Mouse (Mus musculus) CH12.LX (cell line): Measurements from ENCODE around the gene Plbd2. TPM values are rescaled to one million over a fixed set of nuclear protein-coding genes. Genes with fewer than 3 reads are reported as not detected.

Source experiments
- DNase-seq: peaks from one replicate; pipeline ENCODE4 v3.0.0-alpha.2; 2013; ENCODE audit errors: extremely low read depth
- H3K27ac ChIP-seq: 2 replicates; pipeline ENCODE4 v1.5.1; 2012; ENCODE audit warnings: low read depth, mild to moderate bottlenecking, control low read depth, moderate library complexity; ENCODE audit not compliant: insufficient read depth
- H3K27me3 ChIP-seq: replicated peaks from 2 replicates; pipeline ENCODE3; 2012; ENCODE audit warnings: inconsistent platforms
- H3K36me3 ChIP-seq, 2 experiments: replicated peaks in 1 of 2; 2 replicates each; pipeline versions ENCODE3 to v1.6.1; 2012; ENCODE audit warnings: inconsistent platforms in 1 of 2, low read length in 1 of 2, mild to moderate bottlenecking in 1 of 2, mixed read lengths in 1 of 2, moderate library complexity in 1 of 2; ENCODE audit not compliant: control insufficient read depth in 1 of 2, insufficient read depth in 1 of 2
- H3K4me1 ChIP-seq, 2 experiments: 2 replicates each; pipeline ENCODE4 v1.6.1; 2012; ENCODE audit warnings: inconsistent platforms in 1 of 2, moderate library complexity in 1 of 2; ENCODE audit not compliant: insufficient read depth in 2 of 2, control insufficient read depth in 1 of 2
- H3K4me2 ChIP-seq: 2 replicates; pipeline ENCODE4 v1.6.1; 2012; ENCODE audit warnings: low read depth, mild to moderate bottlenecking, control low read depth; ENCODE audit not compliant: poor library complexity, insufficient read depth, severe bottlenecking
- H3K4me3 ChIP-seq, 3 experiments: fragments of 150-350 bp in 1 of 3; sonication (generic) in 1 of 3; replicated peaks in 1 of 3; 2 replicates each; pipeline versions ENCODE3 to v1.5.1; 2011 to 2012; ENCODE audit warnings: low read depth in 2 of 3, low read length in 2 of 3, mild to moderate bottlenecking in 2 of 3, moderate library complexity in 2 of 3, control low read depth in 1 of 3, improper control_type of control experiment in 1 of 3, inconsistent platforms in 1 of 3, mixed read lengths in 1 of 3; ENCODE audit not compliant: poor library complexity in 1 of 3
- H3K79me2 ChIP-seq: replicated peaks from 2 replicates; pipeline ENCODE4 v1.6.1; 2012; ENCODE audit warnings: mild to moderate bottlenecking, moderate library complexity; ENCODE audit not compliant: control insufficient read depth, poor library complexity, insufficient read depth, severe bottlenecking; ENCODE audit errors: extremely low read depth
- H3K9ac ChIP-seq: 2 replicates; pipeline ENCODE4 v1.6.1; 2012; ENCODE audit warnings: low read depth, mild to moderate bottlenecking, control low read depth, moderate library complexity; ENCODE audit not compliant: insufficient read depth
- H3K9me3 ChIP-seq: replicated peaks from 2 replicates; pipeline ENCODE3; 2012; ENCODE audit warnings: low read length, inconsistent platforms, mixed read lengths
- BHLHE40 ChIP-seq: IDR thresholded peaks from 2 replicates; pipeline ENCODE4 v1.6.1; 2011; ENCODE audit warnings: mild to moderate bottlenecking, low read depth, low read length, improper control_type of control experiment
- CHD1 ChIP-seq: IDR thresholded peaks from 2 replicates; pipeline ENCODE4 v1.6.1; 2012; ENCODE audit warnings: low read depth, low read length, improper control_type of control experiment, inconsistent platforms
- E2F4 ChIP-seq: IDR thresholded peaks from 2 replicates; pipeline ENCODE4 v1.6.1; 2011; ENCODE audit warnings: low read depth, low read length, improper control_type of control experiment; ENCODE audit not compliant: insufficient replicate concordance
- ELF1 ChIP-seq: IDR thresholded peaks from 2 replicates; pipeline ENCODE4 v1.6.1; 2014; ENCODE audit warnings: low read depth, mild to moderate bottlenecking, inconsistent platforms, low read length, improper control_type of control experiment
- HCFC1 ChIP-seq: IDR thresholded peaks from 2 replicates; pipeline ENCODE4 v1.6.1; 2012; ENCODE audit warnings: low read depth, mild to moderate bottlenecking, inconsistent platforms, low read length, improper control_type of control experiment
- JUND ChIP-seq: conservative IDR thresholded peaks from 2 replicates; pipeline ENCODE4 v1.6.1; 2011; ENCODE audit warnings: low read depth, low read length, improper control_type of control experiment
- MAFK ChIP-seq: IDR thresholded peaks from 2 replicates; pipeline ENCODE4 v1.6.1; 2011; ENCODE audit warnings: low read length, improper control_type of control experiment; ENCODE audit not compliant: insufficient replicate concordance
- MAX ChIP-seq: IDR thresholded peaks from 2 replicates; pipeline ENCODE4 v1.6.1; 2011; ENCODE audit warnings: low read length, improper control_type of control experiment
- MAZ ChIP-seq: IDR thresholded peaks from 2 replicates; pipeline ENCODE4 v1.6.1; 2012; ENCODE audit warnings: low read depth, mild to moderate bottlenecking, inconsistent platforms, low read length, improper control_type of control experiment, moderate library complexity
- MYC ChIP-seq: IDR thresholded peaks from 2 replicates; pipeline ENCODE4 v1.6.1; 2011; ENCODE audit warnings: low read depth, mild to moderate bottlenecking, improper control_type of control experiment, low read length
- NELFE ChIP-seq: IDR thresholded peaks from 2 replicates; pipeline ENCODE4 v1.6.1; 2011; ENCODE audit warnings: low read depth, low read length, improper control_type of control experiment
- PAX5 ChIP-seq: IDR thresholded peaks from 2 replicates; pipeline ENCODE4 v1.6.1; 2012; ENCODE audit warnings: low read length, inconsistent platforms, mixed read lengths
- POLR2A ChIP-seq: IDR thresholded peaks from 2 replicates; pipeline ENCODE4 v1.6.1; 2011; ENCODE audit warnings: low read depth, mild to moderate bottlenecking, improper control_type of control experiment, low read length
- RAD21 ChIP-seq: IDR thresholded peaks from 2 replicates; pipeline ENCODE4 v1.6.1; 2011; ENCODE audit warnings: low read depth, mild to moderate bottlenecking, low read length, improper control_type of control experiment, moderate library complexity
- SIN3A ChIP-seq: IDR thresholded peaks from 2 replicates; pipeline ENCODE4 v1.6.1; 2012; ENCODE audit warnings: low read length, improper control_type of control experiment, inconsistent platforms
- SMC3 ChIP-seq: IDR thresholded peaks from 2 replicates; pipeline ENCODE4 v1.6.1; 2011; ENCODE audit warnings: low read depth, low read length, improper control_type of control experiment
- TBP ChIP-seq: conservative IDR thresholded peaks from 2 replicates; pipeline ENCODE4 v1.6.1; 2011; ENCODE audit warnings: low read depth, low read length, improper control_type of control experiment
- TCF12 ChIP-seq: IDR thresholded peaks from 2 replicates; pipeline ENCODE4 v1.6.1; 2014; ENCODE audit warnings: low read depth, mild to moderate bottlenecking, inconsistent platforms, low read length, improper control_type of control experiment
- ZC3H11A ChIP-seq: IDR thresholded peaks from 2 replicates; pipeline ENCODE4 v1.6.1; 2012; ENCODE audit warnings: low read depth, mild to moderate bottlenecking, inconsistent platforms, low read length, improper control_type of control experiment
- ZNF384 ChIP-seq: IDR thresholded peaks from 2 replicates; pipeline ENCODE4 v1.6.1; 2012; ENCODE audit warnings: low read depth, low read length, improper control_type of control experiment, inconsistent platforms
- dilution Hi-C: fragments of 300-500 bp; cut with MboI; formaldehyde crosslinking; loops from 2 replicates; pipeline ENCODE4 v1.14.3; 2020; ENCODE audit warnings: low sequenced_read_pairs; ENCODE audit not compliant: extremely low pct_unique_long_range_greater_than_20kb, extremely low pct_ligation_motif_present
- in situ Hi-C: fragments of 300-500 bp; cut with MboI; formaldehyde crosslinking; loops from 3 replicates; pipeline ENCODE4 v1.14.3; 2019; ENCODE audit warnings: low sequenced_read_pairs, low pct_ligation_motif_present, low pct_unique_long_range_greater_than_20kb, mixed read lengths
- polyA plus RNA-seq: library from polyadenylated mRNA; unstranded; fragments of >175 nt; gene quantifications from 2 replicates; pipeline ENCODE4 v1.2.1, GENCODE M21; 2012; ENCODE audit warnings: low read depth; ENCODE audit not compliant: insufficient read length
- total RNA-seq, 2 experiments: library from RNA; depleted of rRNA; stranded (reverse); fragments of 300-350 nt in 1 of 2; fragments of >200 nt in 1 of 2; gene quantifications; 2 replicates each; pipeline ENCODE4 v1.2.3; 2012 to 2014

The Plbd2 gene
- total and polyA plus RNA-seq, 3 experiments, result 9.0 to 28.8 (median 21.3) TPM

GRCm38 (mm10) chr5:120476296-120476695 lies 27.1 kb downstream of the Plbd2 start, which contains the start of gene Sds:
TSS of gene Sds (plus strand) at chr5:120476526.
- TF ChIP-seq BHLHE40 (no peak), TCF12 (no peak), JUND (no peak), MYC (no peak), SMC3 (no peak), TBP (no peak)
- peaks cover 0 to 14% of the 10 kb centered on the region in 2 experiments; a peak in 3 of 4 replicates for H3K4me1 ChIP-seq
- dilution Hi-C loops (no loop called here), in situ Hi-C loops (no loop called here)
- H3K27me3 ChIP-seq, result peaks cover 52% of the 10 kb centered on the region
- DNase-seq, result no peak
- no peaks in the 10 kb centered on the region for H3K36me3 ChIP-seq
- H3K4me2 ChIP-seq, result no peak within 1 kb of the TSS
- no peaks in the 10 kb centered on the region for H3K79me2 ChIP-seq
- no peak within 1 kb of the TSS for H3K27ac ChIP-seq
- H3K4me3 ChIP-seq, result no peak within 1 kb of the TSS
- H3K9ac ChIP-seq, result no peak within 1 kb of the TSS
- no peaks in the 10 kb centered on the region for H3K9me3 ChIP-seq

DNA sequence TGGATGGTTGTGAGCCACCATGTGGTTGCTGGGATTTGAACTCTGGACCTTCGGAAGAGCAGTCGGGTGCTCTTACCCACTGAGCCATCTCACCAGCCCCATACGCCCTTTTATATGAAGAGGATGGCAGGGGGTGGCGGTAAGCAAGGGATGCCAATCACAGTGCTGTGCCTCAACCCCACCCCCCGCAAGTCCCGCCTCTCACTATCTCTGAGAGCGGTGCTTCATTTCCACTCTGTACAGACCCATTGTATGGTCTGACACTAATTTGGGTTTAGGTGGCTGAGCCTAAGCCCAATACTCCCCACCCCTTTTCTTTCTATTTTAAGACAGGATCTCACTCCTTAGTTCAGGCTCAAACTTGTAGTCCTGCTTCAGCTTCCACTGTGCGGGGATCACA lies 27.6 kb downstream of the Plbd2 start:
- in situ Hi-C loops, result no loop called here
- Histone ChIP-seq H3K27ac (no peak overlapping the region), H3K79me2 (no peaks in the 10 kb centered on the region), H3K27me3 (peaks cover 55% of the 10 kb centered on the region), H3K4me3 (no peak overlapping the region), H3K9ac (no peak overlapping the region), H3K36me3 (no peaks in the 10 kb centered on the region), H3K9me3 (no peaks in the 10 kb centered on the region)
- dilution Hi-C loops, result no loop called here
- DNase-seq, result no peak
- no peak for TF ChIP-seq JUND
- no peak for TF ChIP-seq RAD21
- no peak for TF ChIP-seq HCFC1
- TF ChIP-seq SIN3A, result no peak
- TF ChIP-seq TBP, result no peak
- no peak for TF ChIP-seq MAX
- TF ChIP-seq CHD1, result no peak
- no peak for TF ChIP-seq E2F4
- TF ChIP-seq ZNF384, result no peak
- TF ChIP-seq, all 38 proteins: peak for 0
- no peak overlapping the region for H3K4me2 ChIP-seq
- peaks cover 0 to 14% of the 10 kb centered on the region in 2 experiments; a peak in 3 of 4 replicates for H3K4me1 ChIP-seq

- TF ChIP-seq ELF1 (no peak), MAZ (no peak), NELFE (no peak), SIN3A (no peak), MYC (no peak), PAX5 (no peak), POLR2A (no peak), ZC3H11A (no peak), E2F4 (no peak), MAFK (no peak), MAX (no peak)
- Histone ChIP-seq H3K27ac (no peak overlapping the region), H3K79me2 (no peaks in the 10 kb centered on the region), H3K36me3 (no peaks in the 10 kb centered on the region), H3K27me3 (peaks cover 64% of the 10 kb centered on the region), H3K4me3 (no peak overlapping the region), H3K4me2 (no peak overlapping the region), H3K4me1 (peaks cover 0 to 5% of the 10 kb centered on the region in 2 experiments; a peak in 3 of 4 replicates), H3K9ac (no peak overlapping the region), H3K9me3 (no peaks in the 10 kb centered on the region)
- dilution Hi-C loops (no loop called here), in situ Hi-C loops (no loop called here)
- no peak for DNase-seq
These were observed 30.1 kb downstream of the Plbd2 start for GRCm38 (mm10) chr5:120473361-120473760.
